Mouse (Mus musculus) heart, adult 2 months (tissue): ENCODE results near the gene Adamts18. TPM values are rescaled to one million over a fixed set of nuclear protein-coding genes. Genes with fewer than 3 reads are reported as not detected.

ENCODE experiments used
- DNase-seq, 2 experiments: peaks; one replicate each; pipeline ENCODE4 v3.0.0; 2021
- H3K27ac ChIP-seq: fragments of 200-600 bp; 2 replicates; pipeline ENCODE4 v1.8.1; 2022
- H3K27me3 ChIP-seq: fragments of 200-500 bp; 2 replicates; pipeline ENCODE4 v1.6.1; 2012; ENCODE audit warnings: mild to moderate bottlenecking, low read length, inconsistent platforms, mixed read lengths; ENCODE audit not compliant: control insufficient read depth, insufficient read depth
- H3K36me3 ChIP-seq: fragments of 200-500 bp; 2 replicates; pipeline ENCODE4 v1.6.1; 2012; ENCODE audit warnings: low read length, inconsistent platforms; ENCODE audit not compliant: control insufficient read depth, insufficient read depth
- H3K4me1 ChIP-seq: fragments of 200-500 bp; 2 replicates; pipeline ENCODE4 v1.6.1; 2011; ENCODE audit warnings: low read length; ENCODE audit not compliant: control insufficient read depth, insufficient read depth
- H3K4me3 ChIP-seq: fragments of 200-600 bp; 2 replicates; pipeline ENCODE4 v1.8.1; 2022
- H3K79me2 ChIP-seq: fragments of 200-500 bp; replicated peaks from 2 replicates; pipeline ENCODE4 v1.6.1; 2012; ENCODE audit warnings: mild to moderate bottlenecking, inconsistent platforms, low read length, moderate library complexity, mixed read lengths; ENCODE audit not compliant: control insufficient read depth, insufficient read depth
- H3K9ac ChIP-seq: fragments of 200-500 bp; 2 replicates; pipeline ENCODE4 v1.6.1; 2012; ENCODE audit warnings: low read depth, mild to moderate bottlenecking, control low read depth, inconsistent platforms, low read length, mixed read lengths
- CTCF ChIP-seq: fragments of 200-600 bp; IDR thresholded peaks from 2 replicates; pipeline ENCODE4 v1.8.1; 2022; ENCODE audit warnings: antibody characterized with exemption, mild to moderate bottlenecking, moderate library complexity
- EP300 ChIP-seq: fragments of 200-500 bp; IDR thresholded peaks from 2 replicates; pipeline ENCODE4 v1.6.1; 2011; ENCODE audit warnings: low read depth, low read length, control low read depth; ENCODE audit not compliant: insufficient read depth
- POLR2A ChIP-seq: fragments of 200-500 bp; IDR thresholded peaks from 2 replicates; pipeline ENCODE4 v1.6.1; 2011; ENCODE audit warnings: mild to moderate bottlenecking, low read depth, low read length, control low read depth; ENCODE audit not compliant: insufficient read depth
- WGBS: fragments of 180-500 bp; shearing (Covaris S2); methylation state at CpG from one replicate; pipeline ENCODE4 v1.1.7; 2018; 5-methylcytosine and 5-hydroxymethylcytosine counted together
- intact Hi-C: fragments of 180-260 bp; cut with DNase I; formaldehyde crosslinking; loops from one replicate; pipeline ENCODE4 v1.15.1; 2025
- polyA plus RNA-seq: library from polyadenylated mRNA; depleted of rRNA; stranded (reverse); fragments of >200 nt; gene quantifications from 2 replicates; pipeline ENCODE4 v1.2.3, GENCODE M21; 2012
- total RNA-seq, 2 experiments: library from RNA; stranded (reverse); gene quantifications; 2 replicates each; pipeline ENCODE4 v1.2.3; 2021

The Adamts18 gene
- total and polyA plus RNA-seq, 3 experiments, result 0.04 TPM; not detected in 2

GRCm38 (mm10) chr8:113847606-113848080 is 895 bp downstream of the Adamts18 start:
- Histone ChIP-seq H3K4me3 (no peak overlapping the region), H3K4me1 (peaks cover 2% of the 10 kb centered on the region), H3K27me3 (peaks cover 8% of the 10 kb centered on the region), H3K79me2 (no peaks in the 10 kb centered on the region), H3K9ac (no peak overlapping the region), H3K27ac (no peak overlapping the region), H3K36me3 (no peaks in the 10 kb centered on the region)
- intact Hi-C loops, result no loop called here
- 17% methylated on average over 12 of the region's 12 CpGs for WGBS
- TF ChIP-seq POLR2A (no peak), CTCF (no peak), EP300 (no peak)
- DNase-seq, result no peak

GRCm38 (mm10) chr8:113846669-113847068 is 1.9 kb downstream of the Adamts18 start:
- Histone ChIP-seq H3K27ac (no peak overlapping the region), H3K27me3 (peaks cover 8% of the 10 kb centered on the region)
- no peak for DNase-seq

DNA sequence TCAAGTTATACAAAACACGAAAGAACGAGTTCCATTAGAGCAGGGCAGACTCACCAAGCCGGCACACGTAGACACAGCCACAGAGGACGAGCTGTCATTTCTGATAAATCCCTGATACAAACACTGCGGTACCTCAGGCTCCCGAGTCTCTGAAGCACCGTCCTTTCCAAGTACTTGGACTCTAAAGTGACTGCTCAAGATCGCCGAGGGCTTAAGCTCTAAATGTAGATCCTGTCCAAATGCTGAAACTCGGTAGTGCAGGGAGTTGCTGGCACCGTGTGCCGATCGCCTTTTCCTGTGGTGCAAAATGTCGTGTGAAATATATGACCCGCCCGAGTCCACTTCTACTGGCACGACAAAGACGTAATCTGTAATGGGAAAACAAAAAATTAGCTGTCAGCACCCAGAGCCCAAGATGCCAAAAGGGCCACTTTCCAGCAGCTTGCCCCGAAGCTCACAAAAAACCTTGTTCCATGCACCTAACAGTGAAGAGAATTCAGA is 3.7 kb downstream of the Adamts18 start:
- H3K4me3 ChIP-seq, result no peak overlapping the region
- H3K27me3 ChIP-seq, result peaks cover 8% of the 10 kb centered on the region
- H3K4me1 ChIP-seq, result peaks cover 2% of the 10 kb centered on the region
- H3K27ac ChIP-seq, result no peak overlapping the region
- intact Hi-C loops, result no loop called here
- no peak for DNase-seq
- WGBS, result 47% methylated on average over 20 of the region's 20 CpGs
- H3K36me3 ChIP-seq, result no peaks in the 10 kb centered on the region
- TF ChIP-seq POLR2A (no peak), EP300 (no peak), CTCF (no peak)
- no peaks in the 10 kb centered on the region for H3K79me2 ChIP-seq
- no peak overlapping the region for H3K9ac ChIP-seq

More at GRCm38 (mm10) chr8:113846669-113847068, 1.9 kb downstream of the Adamts18 start:
- intact Hi-C loops, result no loop called here
- no peaks in the 10 kb centered on the region for H3K36me3 ChIP-seq
- no peak overlapping the region for H3K4me3 ChIP-seq
- H3K79me2 ChIP-seq, result no peaks in the 10 kb centered on the region
- H3K9ac ChIP-seq, result no peak overlapping the region
- peaks cover 2% of the 10 kb centered on the region for H3K4me1 ChIP-seq
- WGBS, result 71% methylated on average over 5 of the region's 5 CpGs
- no peak for TF ChIP-seq EP300
- TF ChIP-seq CTCF, result no peak
- TF ChIP-seq POLR2A, result no peak

GRCm38 (mm10) chr8:113838211-113838610 is 10.3 kb downstream of the Adamts18 start:
- 67% methylated on average over 6 of the region's 6 CpGs for WGBS
- intact Hi-C loops, result no loop called here
- DNase-seq, result peak in 1 of 2 experiments; percentile 24
- no peaks in the 10 kb centered on the region for H3K79me2 ChIP-seq
- TF ChIP-seq POLR2A (no peak), CTCF (no peak), EP300 (no peak)
- H3K27ac ChIP-seq, result no peak overlapping the region
- no peak overlapping the region for H3K9ac ChIP-seq
- no peaks in the 10 kb centered on the region; the same call in 1 of the 2 replicates for H3K4me1 ChIP-seq
- no peak overlapping the region for H3K4me3 ChIP-seq
- H3K36me3 ChIP-seq, result no peaks in the 10 kb centered on the region
- no peaks in the 10 kb centered on the region for H3K27me3 ChIP-seq

DNA sequence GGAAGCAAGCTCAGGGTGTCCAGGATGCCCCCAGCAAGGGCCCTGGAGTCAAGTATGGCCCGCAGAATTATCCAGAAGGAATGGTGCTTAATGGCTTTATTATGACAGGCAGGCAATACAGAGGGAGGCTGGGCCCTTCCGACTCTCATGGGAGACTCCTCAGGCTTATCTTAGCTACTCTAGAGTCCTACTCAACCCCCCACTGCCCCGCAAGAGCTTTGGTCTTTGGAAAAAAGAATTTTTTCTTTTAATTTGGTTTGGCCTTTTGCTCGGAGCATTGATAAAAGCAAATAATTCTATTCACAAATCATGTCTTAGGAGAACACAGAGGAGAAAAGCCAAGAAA is 11.0 kb downstream of the Adamts18 start:
- Histone ChIP-seq H3K4me3 (no peak overlapping the region), H3K9ac (no peak overlapping the region), H3K36me3 (no peaks in the 10 kb centered on the region), H3K79me2 (no peaks in the 10 kb centered on the region), H3K27ac (no peak overlapping the region), H3K4me1 (no peaks in the 10 kb centered on the region; the same call in 1 of the 2 replicates), H3K27me3 (no peaks in the 10 kb centered on the region)
- TF ChIP-seq POLR2A (no peak), EP300 (no peak), CTCF (no peak)
- intact Hi-C loops, result no loop called here
- DNase-seq, result no peak
- 27% methylated on average over 4 of the region's 4 CpGs for WGBS

DNA sequence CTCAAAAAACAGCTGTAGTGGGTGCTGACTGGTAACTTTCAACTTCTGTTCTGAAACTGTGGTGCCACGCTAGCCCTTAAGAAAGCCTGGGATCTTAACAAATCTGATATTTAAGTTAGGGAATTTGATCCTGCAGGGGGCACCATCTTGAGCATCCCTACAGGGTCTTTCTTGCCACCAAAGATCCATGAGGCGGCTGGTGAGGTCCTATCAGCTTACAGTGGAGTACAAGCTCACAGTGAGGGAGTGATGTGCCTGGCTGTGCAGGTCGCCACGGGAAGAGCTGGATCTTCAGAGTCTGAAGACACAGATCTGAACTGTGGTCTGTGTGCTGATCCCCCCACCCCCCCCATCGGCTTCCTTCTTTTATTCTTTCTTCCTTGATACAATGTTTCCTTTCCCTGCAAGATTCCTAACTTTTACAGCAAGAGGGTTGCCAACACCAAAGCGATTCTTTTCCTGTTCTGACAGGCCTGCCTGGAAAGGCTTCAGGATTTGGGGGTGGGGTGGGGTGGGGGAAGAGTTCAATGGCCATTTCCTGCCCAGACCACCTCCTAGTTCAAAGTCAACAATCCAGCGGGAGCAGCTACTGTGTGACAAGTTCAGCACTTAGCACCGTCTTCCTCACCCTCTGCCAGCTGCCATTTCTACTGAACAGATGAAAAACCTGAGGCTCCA is 11.5 kb downstream of the Adamts18 start:
- no peaks in the 10 kb centered on the region for H3K36me3 ChIP-seq
- WGBS, result 36% methylated on average over 8 of the region's 8 CpGs
- H3K4me1 ChIP-seq, result no peaks in the 10 kb centered on the region; the same call in 1 of the 2 replicates
- no peaks in the 10 kb centered on the region for H3K27me3 ChIP-seq
- no peaks in the 10 kb centered on the region for H3K79me2 ChIP-seq
- no peak overlapping the region for H3K9ac ChIP-seq
- no peak for DNase-seq
- TF ChIP-seq EP300 (no peak), POLR2A (no peak), CTCF (no peak)
- no peak overlapping the region for H3K4me3 ChIP-seq
- intact Hi-C loops, result no loop called here
- no peak overlapping the region for H3K27ac ChIP-seq
